Mouse (Mus musculus): ENCODE measurements around the gene Dpep1. TPM values are rescaled to one million over a fixed set of nuclear protein-coding genes. Genes with fewer than 3 reads are reported as not detected.

Dpep1 gene
- polyA plus RNA-seq, 1 experiment: not detected

DNA sequence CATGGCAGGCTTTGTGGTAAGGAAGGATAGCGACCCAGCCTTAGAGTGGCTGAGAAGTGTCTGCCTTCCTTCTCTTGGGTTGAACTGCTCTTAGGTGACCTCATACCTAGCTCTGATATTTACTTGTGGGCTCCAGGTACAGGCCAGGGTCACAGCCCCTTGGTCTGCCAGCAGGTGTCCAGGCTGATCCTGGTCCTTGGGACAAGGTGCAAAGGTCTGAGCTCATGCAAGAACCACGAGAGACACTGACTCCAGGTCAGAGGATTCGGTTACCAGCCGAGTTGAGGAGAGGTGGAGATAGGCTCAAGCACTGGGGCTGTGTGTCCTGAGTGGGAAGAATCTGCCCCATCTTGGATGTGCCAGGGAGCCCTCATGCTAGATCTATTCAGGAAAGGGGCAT is 58.3 kb downstream of the Dpep1 start:
- H3K4me3 ChIP-seq (ENCODE audit: insufficient read depth, low read length): no peak overlapping the region
- peaks cover 14% of the 10 kb centered on the region for H3K4me1 ChIP-seq (ENCODE audit: control insufficient read depth, insufficient read depth, low read length)
- TF ChIP-seq POLR2A (IDR thresholded peaks at IDR 0.05; ENCODE audit: borderline replicate concordance, low read depth, low read length) (no peak), CTCF (IDR thresholded peaks at IDR 0.05; ENCODE audit: low read depth, low read length) (no peak)
- H3K27ac ChIP-seq (ENCODE audit: insufficient read depth, low read depth, low read length): no peak overlapping the region

DNA sequence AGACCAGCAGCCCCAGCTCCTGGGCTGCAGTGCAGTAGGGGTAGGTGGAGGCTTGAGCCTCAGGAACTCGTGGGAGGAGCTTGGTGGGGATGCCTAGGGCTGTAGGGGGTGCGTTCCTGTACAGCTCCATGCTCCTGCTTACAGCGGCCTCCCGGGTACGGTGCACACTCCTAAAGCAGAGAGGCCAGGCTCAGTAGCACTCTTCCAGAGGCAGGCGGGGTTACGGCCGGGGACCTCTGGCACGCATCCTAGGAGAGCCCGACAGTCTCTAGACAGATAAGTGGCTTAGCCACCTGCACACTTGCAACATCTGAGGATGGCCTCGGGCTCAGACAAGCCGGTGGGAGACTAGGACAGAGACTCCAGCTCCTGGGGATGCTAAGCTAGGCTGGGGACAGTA is 59.5 kb downstream of the Dpep1 start:
- no peak for TF ChIP-seq CTCF (IDR thresholded peaks at IDR 0.05; ENCODE audit: low read depth, low read length)
- TF ChIP-seq POLR2A (IDR thresholded peaks at IDR 0.05; ENCODE audit: borderline replicate concordance, low read depth, low read length): no peak
- H3K27ac ChIP-seq (ENCODE audit: insufficient read depth, low read depth, low read length): no peak overlapping the region
- H3K4me1 ChIP-seq (ENCODE audit: control insufficient read depth, insufficient read depth, low read length): peaks cover 23% of the 10 kb centered on the region
- H3K4me3 ChIP-seq (ENCODE audit: insufficient read depth, low read length): no peak overlapping the region

GRCm38 (mm10) chr8:123247748-123248147 is 61.7 kb downstream of the Dpep1 start:
- Histone ChIP-seq H3K4me1 (ENCODE audit: control insufficient read depth, insufficient read depth, low read length) (peaks cover 45% of the 10 kb centered on the region), H3K27ac (ENCODE audit: insufficient read depth, low read depth, low read length) (no peak overlapping the region), H3K4me3 (ENCODE audit: insufficient read depth, low read length) (no peak overlapping the region)
- no peak for TF ChIP-seq POLR2A (IDR thresholded peaks at IDR 0.05; ENCODE audit: borderline replicate concordance, low read depth, low read length)

DNA sequence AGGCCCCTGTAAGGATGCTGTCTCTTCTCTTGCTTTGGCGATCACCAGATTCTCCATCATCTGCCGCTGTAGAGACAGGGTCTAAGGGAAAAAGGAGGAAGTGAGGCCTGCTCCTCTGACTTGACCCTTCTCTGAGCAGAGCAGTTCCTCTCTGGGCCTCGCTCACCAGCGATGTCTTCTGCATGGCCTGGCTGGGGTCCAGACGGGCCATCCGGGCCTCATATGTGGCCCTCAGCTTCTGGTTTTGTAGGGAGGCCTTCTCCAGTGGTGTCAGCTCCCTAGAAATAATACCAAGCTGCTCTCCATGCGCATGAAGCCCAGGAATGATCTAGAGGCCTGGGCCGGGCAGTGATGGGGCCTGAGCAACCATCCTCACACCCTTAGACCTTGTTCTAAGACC is 62.6 kb downstream of the Dpep1 start:
- peaks cover 45% of the 10 kb centered on the region for H3K4me1 ChIP-seq (ENCODE audit: control insufficient read depth, insufficient read depth, low read length)
- no peak overlapping the region for H3K4me3 ChIP-seq (ENCODE audit: insufficient read depth, low read length)
- H3K27ac ChIP-seq (ENCODE audit: insufficient read depth, low read depth, low read length): peak overlapping the region; percentile 64
- no peak for TF ChIP-seq POLR2A (IDR thresholded peaks at IDR 0.05; ENCODE audit: borderline replicate concordance, low read depth, low read length)
- TF ChIP-seq CTCF (IDR thresholded peaks at IDR 0.05; ENCODE audit: low read depth, low read length): no peak

- no peak for TF ChIP-seq POLR2A (IDR thresholded peaks at IDR 0.05; ENCODE audit: borderline replicate concordance, low read depth, low read length)
- TF ChIP-seq CTCF (IDR thresholded peaks at IDR 0.05; ENCODE audit: low read depth, low read length): no peak
- Histone ChIP-seq H3K27ac (ENCODE audit: insufficient read depth, low read depth, low read length) (0 out of 2 replicates have a peak overlapping the region, but pooled peaks have one; percentile 14), H3K4me3 (ENCODE audit: insufficient read depth, low read length) (no peak overlapping the region), H3K4me1 (ENCODE audit: control insufficient read depth, insufficient read depth, low read length) (peaks cover 51% of the 10 kb centered on the region)
Measured at GRCm38 (mm10) chr8:123250940-123251339, 64.9 kb downstream of the Dpep1 start.

Other genes with a start within 250 kb of the Dpep1 start
- 76.2 and 79.2 TPM in 2 replicates for gene Ankrd11, start 144.0 kb upstream of the Dpep1 start, polyA plus RNA-seq (2012; ENCODE audit: insufficient read depth, insufficient read length, missing spikeins)
- 58.3 and 65.1 TPM in 2 replicates for gene Spg7, start 123.3 kb upstream of the Dpep1 start, polyA plus RNA-seq (2012; ENCODE audit: insufficient read depth, insufficient read length, missing spikeins)
- gene Rpl13, start 83.9 kb upstream of the Dpep1 start, polyA plus RNA-seq (2012; ENCODE audit: insufficient read depth, insufficient read length, missing spikeins): 1,467 and 1,640 TPM in 2 replicates
- not detected in 2 replicates for gene Cpne7, start 68.9 kb upstream of the Dpep1 start, polyA plus RNA-seq (2012; ENCODE audit: insufficient read depth, insufficient read length, missing spikeins)
- gene Sult5a1, start 27.9 kb upstream of the Dpep1 start, polyA plus RNA-seq (2012; ENCODE audit: insufficient read depth, insufficient read length, missing spikeins): not detected in 2 replicates
- 97.2 and 102 TPM in 2 replicates for gene Chmp1a, start 26.5 kb downstream of the Dpep1 start, polyA plus RNA-seq (2012; ENCODE audit: insufficient read depth, insufficient read length, missing spikeins)
- gene Spata33, start 26.6 kb downstream of the Dpep1 start, polyA plus RNA-seq (2012; ENCODE audit: insufficient read depth, insufficient read length, missing spikeins): 0.87 and 1.4 TPM in 2 replicates
- 35.5 and 36.1 TPM in 2 replicates for gene Cdk10, start 38.6 kb downstream of the Dpep1 start, polyA plus RNA-seq (2012; ENCODE audit: insufficient read depth, insufficient read length, missing spikeins)
- gene Spata2l, start 50.0 kb downstream of the Dpep1 start, polyA plus RNA-seq (2012; ENCODE audit: insufficient read depth, insufficient read length, missing spikeins): 8.2 and 11.2 TPM in 2 replicates
- gene Zfp276, start 68.0 kb downstream of the Dpep1 start, polyA plus RNA-seq (2012; ENCODE audit: insufficient read depth, insufficient read length, missing spikeins): 16.2 and 17.1 TPM in 2 replicates
- 42.6 and 43.7 TPM in 2 replicates for gene Vps9d1, start 68.1 kb downstream of the Dpep1 start, polyA plus RNA-seq (2012; ENCODE audit: insufficient read depth, insufficient read length, missing spikeins)
- gene Fanca, start 132.3 kb downstream of the Dpep1 start, polyA plus RNA-seq (2012; ENCODE audit: insufficient read depth, insufficient read length, missing spikeins): 13.6 and 16.5 TPM in 2 replicates
- gene Spire2, start 146.5 kb downstream of the Dpep1 start, polyA plus RNA-seq (2012; ENCODE audit: insufficient read depth, insufficient read length, missing spikeins): not detected in 2 replicates
- gene Tcf25, start 187.5 kb downstream of the Dpep1 start, polyA plus RNA-seq (2012; ENCODE audit: insufficient read depth, insufficient read length, missing spikeins): 218 and 244 TPM in 2 replicates
- not detected in 2 replicates for gene Mc1r, start 220.9 kb downstream of the Dpep1 start, polyA plus RNA-seq (2012; ENCODE audit: insufficient read depth, insufficient read length, missing spikeins)
- gene Tubb3, start 225.2 kb downstream of the Dpep1 start, polyA plus RNA-seq (2012; ENCODE audit: insufficient read depth, insufficient read length, missing spikeins): not detected in 2 replicates
- 25.8 and 30.8 TPM in 2 replicates for gene Def8, start 237.3 kb downstream of the Dpep1 start, polyA plus RNA-seq (2012; ENCODE audit: insufficient read depth, insufficient read length, missing spikeins)